Mouse (Mus musculus): Measurements from ENCODE around the gene Slc26a6. TPM values are rescaled to one million over a fixed set of nuclear protein-coding genes. Genes with fewer than 3 reads are reported as not detected.

The Slc26a6 gene
- polyA plus RNA-seq, 1 experiment from 2014 or later: 70.8 TPM

DNA sequence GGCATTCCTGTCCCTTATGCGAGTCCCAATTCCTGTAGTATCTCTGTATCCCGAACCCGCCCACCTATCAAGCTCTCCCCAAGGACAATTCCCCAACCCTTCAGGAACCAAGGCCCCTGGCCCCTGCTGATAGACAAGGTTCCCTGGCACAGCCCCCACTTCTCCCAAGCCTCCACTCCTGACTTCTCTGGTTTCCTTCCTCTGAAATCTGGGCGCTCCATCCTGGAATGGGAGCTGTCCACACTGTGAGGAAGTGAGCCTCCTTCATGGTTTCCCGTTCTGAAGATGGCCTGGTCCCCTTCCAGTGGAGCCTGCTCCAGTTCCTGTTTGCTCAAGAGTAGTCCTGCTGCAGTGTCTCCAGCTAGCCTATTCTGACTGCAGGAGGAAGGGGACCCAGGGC is 43.9 kb upstream of the Slc26a6 start:
- H3K9ac ChIP-seq (ENCODE audit: low read depth, low read length): no peak overlapping the region
- H3K4me2 ChIP-seq (replicated peaks; ENCODE audit: low read depth): peak overlapping the region; percentile 97
- ATAC-seq: no peak
- H3K4me1 ChIP-seq (replicated peaks; ENCODE audit: control insufficient read depth, insufficient read depth, low read length): no peaks in the 10 kb centered on the region
- H3K27me3 ChIP-seq (replicated peaks; ENCODE audit: control insufficient read depth, insufficient read depth, low read length): no peaks in the 10 kb centered on the region
- H3K27ac ChIP-seq (ENCODE audit: low read depth, low read length): no peak overlapping the region
- TF ChIP-seq CTCF (IDR thresholded peaks at IDR 0.05; ENCODE audit: low read depth): no peak
- 62% methylated on average over 5 of the region's 5 CpGs for WGBS
- H3K4me3 ChIP-seq (ENCODE audit: low read depth, low read length): peak overlapping the region; percentile 74; the same call in 1 of the 2 replicates
- H3K9me3 ChIP-seq (ENCODE audit: control insufficient read depth): no peaks in the 10 kb centered on the region
- H3K36me3 ChIP-seq (ENCODE audit: control insufficient read depth, insufficient read depth): peaks cover 56% of the 10 kb centered on the region

DNA sequence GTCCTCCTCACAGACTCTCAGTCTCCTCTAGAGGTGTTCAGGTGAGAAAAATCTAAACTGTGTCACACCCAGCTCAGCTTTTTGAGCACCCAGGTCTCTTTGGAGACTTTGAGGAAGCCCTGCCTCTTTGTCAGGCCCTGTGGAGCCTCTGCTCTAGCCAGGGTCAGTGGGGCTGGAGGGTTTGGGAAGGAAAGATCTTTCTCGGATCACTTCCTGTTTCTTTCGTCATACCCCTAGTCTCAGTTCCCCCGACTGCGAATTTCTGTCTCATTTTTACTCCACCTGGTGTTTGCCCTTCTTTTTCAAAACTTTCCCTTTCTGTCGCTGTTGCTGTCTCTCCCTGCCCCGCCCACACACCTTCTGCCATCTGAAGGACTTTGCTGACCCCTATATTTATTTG is 43.4 kb upstream of the Slc26a6 start:
- Histone ChIP-seq H3K4me1 (replicated peaks; ENCODE audit: control insufficient read depth, insufficient read depth, low read length) (no peaks in the 10 kb centered on the region), H3K9me3 (ENCODE audit: control insufficient read depth) (no peaks in the 10 kb centered on the region), H3K4me2 (replicated peaks; ENCODE audit: low read depth) (peak overlapping the region; percentile 97; the same call in 1 of the 2 replicates), H3K27ac (ENCODE audit: low read depth, low read length) (no peak overlapping the region), H3K4me3 (ENCODE audit: low read depth, low read length) (no peak overlapping the region), H3K9ac (ENCODE audit: low read depth, low read length) (no peak overlapping the region), H3K27me3 (replicated peaks; ENCODE audit: control insufficient read depth, insufficient read depth, low read length) (no peaks in the 10 kb centered on the region), H3K36me3 (ENCODE audit: control insufficient read depth, insufficient read depth) (peaks cover 56% of the 10 kb centered on the region)
- no peak for ATAC-seq
- WGBS: 60% methylated on average over 6 of the region's 6 CpGs
- TF ChIP-seq CTCF (IDR thresholded peaks at IDR 0.05; ENCODE audit: low read depth): no peak

DNA sequence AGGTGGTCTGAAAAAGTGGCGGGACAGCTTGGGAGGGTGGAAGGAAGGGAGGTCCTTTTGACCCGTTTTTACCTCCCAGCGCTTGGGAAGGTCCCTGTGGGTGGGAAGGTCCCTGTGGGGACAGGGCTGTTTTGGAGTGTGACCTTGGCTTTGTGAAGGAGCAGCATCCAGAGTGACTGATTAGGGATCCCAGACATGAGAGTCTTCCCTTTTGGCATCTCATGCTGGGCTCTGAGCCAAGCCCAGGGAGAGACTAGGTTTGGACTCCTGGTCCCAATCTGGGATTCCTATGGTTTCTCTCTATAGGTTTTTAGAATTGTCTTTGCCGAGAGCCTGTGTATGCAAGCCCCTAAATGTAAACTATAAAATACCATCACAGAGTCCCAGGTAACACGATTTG is 42.6 kb upstream of the Slc26a6 start:
- Histone ChIP-seq H3K27ac (ENCODE audit: low read depth, low read length) (no peak overlapping the region), H3K4me1 (replicated peaks; ENCODE audit: control insufficient read depth, insufficient read depth, low read length) (no peaks in the 10 kb centered on the region), H3K27me3 (replicated peaks; ENCODE audit: control insufficient read depth, insufficient read depth, low read length) (no peaks in the 10 kb centered on the region), H3K9ac (ENCODE audit: low read depth, low read length) (no peak overlapping the region), H3K4me3 (ENCODE audit: low read depth, low read length) (no peak overlapping the region), H3K36me3 (ENCODE audit: control insufficient read depth, insufficient read depth) (peaks cover 56% of the 10 kb centered on the region), H3K4me2 (replicated peaks; ENCODE audit: low read depth) (no peak overlapping the region), H3K9me3 (ENCODE audit: control insufficient read depth) (no peaks in the 10 kb centered on the region)
- 86% methylated on average over 5 of the region's 5 CpGs for WGBS
- ATAC-seq: no peak
- no peak for TF ChIP-seq CTCF (IDR thresholded peaks at IDR 0.05; ENCODE audit: low read depth)

DNA sequence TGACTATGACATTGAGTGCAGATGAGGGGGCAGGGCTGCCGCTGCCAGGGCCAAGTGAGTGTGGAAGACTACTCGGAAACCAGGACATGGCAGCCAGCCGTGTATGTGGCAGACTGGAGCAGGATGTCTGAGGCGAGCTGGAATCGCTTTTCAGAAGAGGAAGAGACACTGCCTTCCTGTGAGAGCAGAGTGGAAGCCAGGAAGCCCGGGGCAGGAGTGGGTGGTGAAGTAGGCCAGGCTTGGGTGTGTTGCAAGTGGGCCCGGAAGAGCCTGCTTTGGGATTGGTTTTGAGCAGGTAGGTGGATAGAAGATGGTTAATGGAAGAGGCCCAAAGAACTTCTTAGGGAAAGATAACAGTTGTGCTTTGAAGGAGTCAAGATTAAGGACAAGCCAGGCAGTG is 37.5 kb upstream of the Slc26a6 start:
- H3K27me3 ChIP-seq (replicated peaks; ENCODE audit: control insufficient read depth, insufficient read depth, low read length): no peaks in the 10 kb centered on the region
- H3K27ac ChIP-seq (ENCODE audit: low read depth, low read length): no peak overlapping the region
- no peak overlapping the region for H3K4me2 ChIP-seq (replicated peaks; ENCODE audit: low read depth)
- peaks cover 54% of the 10 kb centered on the region for H3K36me3 ChIP-seq (ENCODE audit: control insufficient read depth, insufficient read depth)
- H3K4me3 ChIP-seq (ENCODE audit: low read depth, low read length): no peak overlapping the region
- TF ChIP-seq CTCF (IDR thresholded peaks at IDR 0.05; ENCODE audit: low read depth): no peak
- no peak overlapping the region for H3K9ac ChIP-seq (ENCODE audit: low read depth, low read length)
- H3K9me3 ChIP-seq (ENCODE audit: control insufficient read depth): no peaks in the 10 kb centered on the region
- no peak for ATAC-seq
- H3K4me1 ChIP-seq (replicated peaks; ENCODE audit: control insufficient read depth, insufficient read depth, low read length): no peaks in the 10 kb centered on the region
- 80% methylated on average over 7 of the region's 7 CpGs for WGBS

DNA sequence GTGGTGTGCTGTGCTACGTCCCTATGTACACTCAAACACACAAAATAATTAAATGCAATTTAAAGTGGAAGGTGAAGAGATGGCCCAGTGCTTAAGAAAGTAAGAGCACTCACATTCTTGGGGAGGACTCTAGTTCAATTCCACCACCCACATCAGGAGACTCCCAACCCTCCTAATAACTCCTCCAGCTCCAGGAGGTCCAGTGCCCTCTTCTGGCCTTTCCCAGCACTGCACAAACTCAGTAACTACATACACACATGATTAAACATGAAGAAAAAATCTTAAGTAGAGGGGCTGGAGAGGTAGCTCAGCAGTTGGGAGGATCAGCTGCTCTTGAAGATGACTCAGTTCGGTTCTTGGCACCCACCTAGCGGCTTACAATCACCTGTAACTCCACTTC is 33.6 kb upstream of the Slc26a6 start:
- H3K27ac ChIP-seq (ENCODE audit: low read depth, low read length): no peak overlapping the region
- H3K4me2 ChIP-seq (replicated peaks; ENCODE audit: low read depth): no peak overlapping the region
- TF ChIP-seq CTCF (IDR thresholded peaks at IDR 0.05; ENCODE audit: low read depth): peak; percentile 76
- peaks cover 15% of the 10 kb centered on the region for H3K27me3 ChIP-seq (replicated peaks; ENCODE audit: control insufficient read depth, insufficient read depth, low read length)
- no peak for ATAC-seq
- 61% methylated on average over 3 of the region's 3 CpGs for WGBS
- no peak overlapping the region for H3K4me3 ChIP-seq (ENCODE audit: low read depth, low read length)
- H3K36me3 ChIP-seq (ENCODE audit: control insufficient read depth, insufficient read depth): peaks cover 28% of the 10 kb centered on the region
- no peaks in the 10 kb centered on the region for H3K4me1 ChIP-seq (replicated peaks; ENCODE audit: control insufficient read depth, insufficient read depth, low read length)
- no peak overlapping the region for H3K9ac ChIP-seq (ENCODE audit: low read depth, low read length)
- no peaks in the 10 kb centered on the region for H3K9me3 ChIP-seq (ENCODE audit: control insufficient read depth)

DNA sequence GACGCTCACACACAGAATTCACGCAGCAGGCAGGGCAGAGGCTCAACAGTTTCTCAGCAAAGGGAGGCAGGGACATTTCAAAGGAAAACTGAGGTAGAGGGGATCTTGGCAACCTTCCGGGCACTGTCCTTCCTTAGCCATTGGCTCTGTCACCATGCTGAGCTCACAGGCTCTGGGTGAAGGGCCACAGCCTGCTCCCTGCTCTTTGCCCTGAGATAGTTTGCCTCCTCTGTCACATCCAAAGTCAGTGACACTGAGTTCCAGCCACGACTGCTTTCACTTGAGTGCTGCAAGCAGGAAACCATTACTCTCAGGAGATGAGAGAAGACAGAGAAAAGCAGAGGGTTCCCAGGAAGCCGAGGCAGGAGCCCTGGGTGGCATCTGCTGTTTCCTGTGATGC is 33.0 kb upstream of the Slc26a6 start:
- H3K27me3 ChIP-seq (replicated peaks; ENCODE audit: control insufficient read depth, insufficient read depth, low read length): peaks cover 21% of the 10 kb centered on the region
- TF ChIP-seq CTCF (IDR thresholded peaks at IDR 0.05; ENCODE audit: low read depth): no peak
- H3K27ac ChIP-seq (ENCODE audit: low read depth, low read length): no peak overlapping the region
- H3K4me2 ChIP-seq (replicated peaks; ENCODE audit: low read depth): no peak overlapping the region
- WGBS: 65% methylated on average over 5 of the region's 5 CpGs
- H3K4me1 ChIP-seq (replicated peaks; ENCODE audit: control insufficient read depth, insufficient read depth, low read length): no peaks in the 10 kb centered on the region
- no peak overlapping the region for H3K4me3 ChIP-seq (ENCODE audit: low read depth, low read length)
- H3K9ac ChIP-seq (ENCODE audit: low read depth, low read length): no peak overlapping the region
- peaks cover 22% of the 10 kb centered on the region for H3K36me3 ChIP-seq (ENCODE audit: control insufficient read depth, insufficient read depth)
- no peak for ATAC-seq
- H3K9me3 ChIP-seq (ENCODE audit: control insufficient read depth): no peaks in the 10 kb centered on the region

DNA sequence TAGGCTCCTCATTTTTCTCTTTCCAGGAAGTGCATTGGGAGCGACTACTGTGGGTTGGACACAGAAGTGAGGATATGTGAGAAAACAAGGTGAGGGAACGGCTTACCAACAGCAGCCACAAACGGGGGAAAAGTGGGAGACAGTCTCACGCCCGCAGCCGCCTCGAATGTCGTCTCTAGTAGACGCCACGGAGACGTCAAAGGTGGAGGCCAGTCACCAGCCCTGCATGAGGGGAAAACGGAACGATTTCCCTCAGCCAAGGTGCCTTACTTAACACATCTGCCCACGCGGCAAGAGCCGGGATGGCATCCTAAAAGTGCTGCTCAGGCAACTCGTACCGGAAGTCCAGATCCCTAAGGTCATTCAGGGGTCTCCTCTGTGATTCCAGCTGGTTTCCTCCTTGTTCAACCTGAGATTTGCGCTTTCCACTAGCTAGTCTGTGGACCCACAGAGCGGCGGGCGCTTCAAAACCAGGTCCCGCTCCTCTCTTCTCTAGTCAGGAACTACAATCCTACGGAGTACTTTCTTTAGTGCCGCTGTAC is 28.9 kb upstream of the Slc26a6 start:
- no peak for TF ChIP-seq CTCF (IDR thresholded peaks at IDR 0.05; ENCODE audit: low read depth)
- H3K9ac ChIP-seq (ENCODE audit: low read depth, low read length): no peak overlapping the region

More for the DNA sequence above, 28.9 kb upstream of the Slc26a6 start:
- H3K9me3 ChIP-seq (ENCODE audit: control insufficient read depth): no peaks in the 10 kb centered on the region
- 0 out of 2 replicates have a peak, but pooled peaks cover 3% of the 10 kb centered on the region for H3K4me1 ChIP-seq (replicated peaks; ENCODE audit: control insufficient read depth, insufficient read depth, low read length)
- no peak overlapping the region for H3K4me3 ChIP-seq (ENCODE audit: low read depth, low read length)
- H3K27me3 ChIP-seq (replicated peaks; ENCODE audit: control insufficient read depth, insufficient read depth, low read length): peaks cover 61% of the 10 kb centered on the region
- H3K36me3 ChIP-seq (ENCODE audit: control insufficient read depth, insufficient read depth): no peaks in the 10 kb centered on the region
- ATAC-seq: no peak
- WGBS: 3% methylated on average over 25 of the region's 25 CpGs
- no peak overlapping the region for H3K27ac ChIP-seq (ENCODE audit: low read depth, low read length)
- no peak overlapping the region for H3K4me2 ChIP-seq (replicated peaks; ENCODE audit: low read depth)

Measured in intestine, postnatal 0 days (tissue).